Mouse (Mus musculus): ENCODE results near the gene Clip4. TPM values are rescaled to one million over a fixed set of nuclear protein-coding genes. Genes with fewer than 3 reads are reported as not detected.

Gene Clip4
- polyA plus RNA-seq, 1 experiment from 2014 or later, result 6.7 TPM

- no peak for ATAC-seq (ENCODE audit: low FRiP score, low TSS enrichment)
- Histone ChIP-seq H3K4me3 (ENCODE audit: low read length) (no peak overlapping the region), H3K4me2 (replicated peaks; ENCODE audit: low read depth, low read length) (no peak overlapping the region), H3K9ac (ENCODE audit: low read depth, low read length) (no peak overlapping the region), H3K27ac (ENCODE audit: low read depth, low read length) (no peak overlapping the region), H3K4me1 (ENCODE audit: control insufficient read depth, insufficient read depth, low read length) (peaks cover 4% of the 10 kb centered on the region; the same call in 1 of the 2 replicates), H3K36me3 (ENCODE audit: control insufficient read depth, insufficient read depth, low read length) (no peaks in the 10 kb centered on the region), H3K9me3 (ENCODE audit: control insufficient read depth, low read length) (no peaks in the 10 kb centered on the region), H3K27me3 (ENCODE audit: control insufficient read depth, insufficient read depth, low read length) (no peaks in the 10 kb centered on the region)
- WGBS, result 79% methylated on average over 9 of the region's 9 CpGs
Observed at GRCm38 (mm10) chr17:71749616-71750168, 18.6 kb upstream of the Clip4 start.

- no peak for ATAC-seq (ENCODE audit: low FRiP score, low TSS enrichment)
- Histone ChIP-seq H3K27me3 (ENCODE audit: control insufficient read depth, insufficient read depth, low read length) (no peaks in the 10 kb centered on the region), H3K9ac (ENCODE audit: low read depth, low read length) (no peak within 1 kb of the TSS), H3K4me1 (ENCODE audit: control insufficient read depth, insufficient read depth, low read length) (peaks cover 1% of the 10 kb centered on the region; the same call in 1 of the 2 replicates), H3K9me3 (ENCODE audit: control insufficient read depth, low read length) (no peaks in the 10 kb centered on the region), H3K4me3 (ENCODE audit: low read length) (no peak within 1 kb of the TSS), H3K27ac (ENCODE audit: low read depth, low read length) (no peak within 1 kb of the TSS), H3K4me2 (replicated peaks; ENCODE audit: low read depth, low read length) (no peak within 1 kb of the TSS), H3K36me3 (ENCODE audit: control insufficient read depth, insufficient read depth, low read length) (no peaks in the 10 kb centered on the region)
- 74% methylated on average over 10 of the region's 10 CpGs for WGBS
Observed at GRCm38 (mm10) chr17:71752831-71753230, 15.4 kb upstream of the Clip4 start, which contains the start of gene Pcare. Gene Pcare, minus strand, starts transcription at chr17:71752894.

- ATAC-seq (ENCODE audit: low FRiP score, low TSS enrichment), result no peak
- 65% methylated on average over 7 of the region's 7 CpGs for WGBS
- H3K4me2 ChIP-seq (replicated peaks; ENCODE audit: low read depth, low read length), result no peak overlapping the region
- no peak overlapping the region for H3K9ac ChIP-seq (ENCODE audit: low read depth, low read length)
- H3K27me3 ChIP-seq (ENCODE audit: control insufficient read depth, insufficient read depth, low read length), result no peaks in the 10 kb centered on the region
- no peak overlapping the region for H3K4me3 ChIP-seq (ENCODE audit: low read length)
- no peaks in the 10 kb centered on the region for H3K36me3 ChIP-seq (ENCODE audit: control insufficient read depth, insufficient read depth, low read length)
- no peaks in the 10 kb centered on the region for H3K4me1 ChIP-seq (ENCODE audit: control insufficient read depth, insufficient read depth, low read length)
- no peak overlapping the region for H3K27ac ChIP-seq (ENCODE audit: low read depth, low read length)
- peaks cover 2% of the 10 kb centered on the region; the same call in 1 of the 2 replicates for H3K9me3 ChIP-seq (ENCODE audit: control insufficient read depth, low read length)
Observed at GRCm38 (mm10) chr17:71760536-71760935, 7.7 kb upstream of the Clip4 start.

- Histone ChIP-seq H3K4me1 (ENCODE audit: control insufficient read depth, insufficient read depth, low read length) (no peaks in the 10 kb centered on the region), H3K9ac (ENCODE audit: low read depth, low read length) (no peak overlapping the region), H3K27me3 (ENCODE audit: control insufficient read depth, insufficient read depth, low read length) (no peaks in the 10 kb centered on the region), H3K27ac (ENCODE audit: low read depth, low read length) (no peak overlapping the region), H3K4me3 (ENCODE audit: low read length) (no peak overlapping the region), H3K36me3 (ENCODE audit: control insufficient read depth, insufficient read depth, low read length) (no peaks in the 10 kb centered on the region), H3K9me3 (ENCODE audit: control insufficient read depth, low read length) (no peaks in the 10 kb centered on the region), H3K4me2 (replicated peaks; ENCODE audit: low read depth, low read length) (no peak overlapping the region)
- no peak for ATAC-seq (ENCODE audit: low FRiP score, low TSS enrichment)
- WGBS, result 43% methylated on average over 6 of the region's 6 CpGs
Observed at GRCm38 (mm10) chr17:71769564-71769963, 1.3 kb downstream of the Clip4 start.

- Histone ChIP-seq H3K4me3 (ENCODE audit: low read length) (no peak overlapping the region), H3K27ac (ENCODE audit: low read depth, low read length) (no peak overlapping the region), H3K9ac (ENCODE audit: low read depth, low read length) (no peak overlapping the region), H3K4me1 (ENCODE audit: control insufficient read depth, insufficient read depth, low read length) (no peaks in the 10 kb centered on the region), H3K27me3 (ENCODE audit: control insufficient read depth, insufficient read depth, low read length) (no peaks in the 10 kb centered on the region), H3K9me3 (ENCODE audit: control insufficient read depth, low read length) (no peaks in the 10 kb centered on the region), H3K36me3 (ENCODE audit: control insufficient read depth, insufficient read depth, low read length) (no peaks in the 10 kb centered on the region), H3K4me2 (replicated peaks; ENCODE audit: low read depth, low read length) (no peak overlapping the region)
- no peak for ATAC-seq (ENCODE audit: low FRiP score, low TSS enrichment)
- WGBS, result 90% methylated on average over 3 of the region's 3 CpGs
Observed at GRCm38 (mm10) chr17:71770696-71771095, 2.4 kb downstream of the Clip4 start.

GRCm38 (mm10) chr17:71774173-71774572 lies 5.9 kb downstream of the Clip4 start:
- WGBS, result 78% methylated on average over 4 of the region's 4 CpGs
- no peak for ATAC-seq (ENCODE audit: low FRiP score, low TSS enrichment)
- no peak overlapping the region for H3K4me3 ChIP-seq (ENCODE audit: low read length)
- H3K27me3 ChIP-seq (ENCODE audit: control insufficient read depth, insufficient read depth, low read length), result no peaks in the 10 kb centered on the region
- no peaks in the 10 kb centered on the region for H3K36me3 ChIP-seq (ENCODE audit: control insufficient read depth, insufficient read depth, low read length)
- H3K4me2 ChIP-seq (replicated peaks; ENCODE audit: low read depth, low read length), result no peak overlapping the region
- H3K4me1 ChIP-seq (ENCODE audit: control insufficient read depth, insufficient read depth, low read length), result no peaks in the 10 kb centered on the region
- no peak overlapping the region for H3K9ac ChIP-seq (ENCODE audit: low read depth, low read length)
- H3K27ac ChIP-seq (ENCODE audit: low read depth, low read length), result no peak overlapping the region
- peaks cover 10% of the 10 kb centered on the region; the same call in 1 of the 2 replicates for H3K9me3 ChIP-seq (ENCODE audit: control insufficient read depth, low read length)

- Histone ChIP-seq H3K27me3 (ENCODE audit: control insufficient read depth, insufficient read depth, low read length) (no peaks in the 10 kb centered on the region), H3K9ac (ENCODE audit: low read depth, low read length) (no peak overlapping the region), H3K4me1 (ENCODE audit: control insufficient read depth, insufficient read depth, low read length) (no peaks in the 10 kb centered on the region), H3K4me3 (ENCODE audit: low read length) (no peak overlapping the region), H3K9me3 (ENCODE audit: control insufficient read depth, low read length) (peaks cover 10% of the 10 kb centered on the region; the same call in 1 of the 2 replicates), H3K36me3 (ENCODE audit: control insufficient read depth, insufficient read depth, low read length) (no peaks in the 10 kb centered on the region), H3K4me2 (replicated peaks; ENCODE audit: low read depth, low read length) (no peak overlapping the region), H3K27ac (ENCODE audit: low read depth, low read length) (no peak overlapping the region)
- WGBS, result 85% methylated on average over 4 of the region's 4 CpGs
- ATAC-seq (ENCODE audit: low FRiP score, low TSS enrichment), result no peak
Observed at GRCm38 (mm10) chr17:71775279-71775678, 7.0 kb downstream of the Clip4 start.

GRCm38 (mm10) chr17:71778696-71779095 lies 10.4 kb downstream of the Clip4 start:
- Histone ChIP-seq H3K9ac (ENCODE audit: low read depth, low read length) (no peak overlapping the region), H3K9me3 (ENCODE audit: control insufficient read depth, low read length) (peaks cover 10% of the 10 kb centered on the region; the same call in 1 of the 2 replicates), H3K4me1 (ENCODE audit: control insufficient read depth, insufficient read depth, low read length) (no peaks in the 10 kb centered on the region), H3K36me3 (ENCODE audit: control insufficient read depth, insufficient read depth, low read length) (no peaks in the 10 kb centered on the region), H3K27ac (ENCODE audit: low read depth, low read length) (no peak overlapping the region), H3K27me3 (ENCODE audit: control insufficient read depth, insufficient read depth, low read length) (peaks cover 11% of the 10 kb centered on the region; the same call in 1 of the 2 replicates), H3K4me3 (ENCODE audit: low read length) (no peak overlapping the region), H3K4me2 (replicated peaks; ENCODE audit: low read depth, low read length) (no peak overlapping the region)
- 77% methylated on average over 3 of the region's 3 CpGs for WGBS
- no peak for ATAC-seq (ENCODE audit: low FRiP score, low TSS enrichment)

GRCm38 (mm10) chr17:71780490-71780889 lies 12.2 kb downstream of the Clip4 start:
- Histone ChIP-seq H3K4me1 (ENCODE audit: control insufficient read depth, insufficient read depth, low read length) (no peaks in the 10 kb centered on the region), H3K4me3 (ENCODE audit: low read length) (no peak overlapping the region), H3K27ac (ENCODE audit: low read depth, low read length) (no peak overlapping the region), H3K36me3 (ENCODE audit: control insufficient read depth, insufficient read depth, low read length) (no peaks in the 10 kb centered on the region), H3K4me2 (replicated peaks; ENCODE audit: low read depth, low read length) (no peak overlapping the region), H3K9me3 (ENCODE audit: control insufficient read depth, low read length) (peaks cover 10% of the 10 kb centered on the region; the same call in 1 of the 2 replicates), H3K9ac (ENCODE audit: low read depth, low read length) (no peak overlapping the region), H3K27me3 (ENCODE audit: control insufficient read depth, insufficient read depth, low read length) (peaks cover 11% of the 10 kb centered on the region; the same call in 1 of the 2 replicates)
- ATAC-seq (ENCODE audit: low FRiP score, low TSS enrichment), result no peak
- 69% methylated on average over 2 of the region's 2 CpGs for WGBS
